Mouse (Mus musculus) adrenal gland, adult 2 months (tissue): ENCODE measurements around the gene Ifi27. TPM values are rescaled to one million over a fixed set of nuclear protein-coding genes. Genes with fewer than 3 reads are reported as not detected.
"Not testable (repeated sequence)": the region's sequence is repeated elsewhere in the genome, so short reads cannot be mapped to it uniquely, and the experiment has no call there.

Experiments
- DNase-seq: peaks from one replicate; pipeline ENCODE4 v3.0.0; 2021
- polyA plus RNA-seq: library from polyadenylated mRNA; depleted of rRNA; stranded (reverse); fragments of >200 nt; gene quantifications from 2 replicates; pipeline ENCODE4 v1.2.3, GENCODE M21; 2012; rRNA removed
- total RNA-seq, 2 experiments: library from RNA; stranded (reverse); gene quantifications; 2 replicates each; pipeline ENCODE4 v1.2.3; 2021

Gene Ifi27
- total and polyA plus RNA-seq, 3 experiments = 923 to 1,715 (median 1,459) TPM

DNA sequence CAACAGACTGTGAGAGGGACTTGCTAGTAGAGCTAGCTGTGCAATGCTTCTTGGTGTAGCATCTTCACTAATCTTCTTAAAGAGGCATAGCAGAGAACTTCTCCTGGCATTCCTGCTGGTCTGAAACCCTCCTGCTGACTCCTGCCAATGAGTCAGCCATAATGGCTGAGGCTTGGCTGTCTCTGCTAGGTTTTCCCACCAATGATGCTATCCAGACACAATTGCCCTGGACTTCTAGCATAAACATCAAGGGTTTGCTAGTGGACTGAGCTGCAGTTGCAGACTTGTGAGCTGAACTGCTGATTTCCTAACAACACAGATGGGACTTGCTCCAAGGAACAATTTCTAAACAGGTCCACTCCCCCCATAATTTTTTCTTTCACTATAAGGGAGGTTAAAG lies 19.4 kb downstream of the Ifi27 start:
- DNase-seq = no peak

GRCm38 (mm10) chr12:103456727-103457126 lies 22.7 kb downstream of the Ifi27 start:
- DNase-seq = not testable (repeated sequence)

- no peak for DNase-seq
Observed at GRCm38 (mm10) chr12:103457140-103457539, 23.1 kb downstream of the Ifi27 start, which contains the start of gene Ifi27l2b. Gene Ifi27l2b, minus strand, starts transcription at chr12:103457223.

DNA sequence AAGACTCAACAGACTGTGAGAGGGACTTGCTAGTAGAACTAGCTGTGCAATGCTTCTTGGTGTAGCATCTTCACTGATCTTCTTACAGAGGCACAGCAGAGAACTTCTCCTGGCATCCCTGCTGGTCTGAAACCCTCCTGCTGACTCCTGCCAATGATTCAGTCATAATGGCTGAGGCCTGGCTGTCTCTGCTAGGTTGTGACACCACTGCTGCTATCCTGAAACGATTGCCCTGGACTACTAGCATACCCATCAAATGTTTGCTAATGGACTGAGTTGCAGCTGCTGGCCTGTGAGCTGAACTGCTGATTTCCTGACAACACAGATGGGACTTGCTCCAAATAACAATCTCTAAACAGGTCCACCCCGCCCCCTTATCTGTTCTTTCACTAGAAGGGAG lies 40.5 kb downstream of the Ifi27 start:
- peak; percentile 24 for DNase-seq

DNA sequence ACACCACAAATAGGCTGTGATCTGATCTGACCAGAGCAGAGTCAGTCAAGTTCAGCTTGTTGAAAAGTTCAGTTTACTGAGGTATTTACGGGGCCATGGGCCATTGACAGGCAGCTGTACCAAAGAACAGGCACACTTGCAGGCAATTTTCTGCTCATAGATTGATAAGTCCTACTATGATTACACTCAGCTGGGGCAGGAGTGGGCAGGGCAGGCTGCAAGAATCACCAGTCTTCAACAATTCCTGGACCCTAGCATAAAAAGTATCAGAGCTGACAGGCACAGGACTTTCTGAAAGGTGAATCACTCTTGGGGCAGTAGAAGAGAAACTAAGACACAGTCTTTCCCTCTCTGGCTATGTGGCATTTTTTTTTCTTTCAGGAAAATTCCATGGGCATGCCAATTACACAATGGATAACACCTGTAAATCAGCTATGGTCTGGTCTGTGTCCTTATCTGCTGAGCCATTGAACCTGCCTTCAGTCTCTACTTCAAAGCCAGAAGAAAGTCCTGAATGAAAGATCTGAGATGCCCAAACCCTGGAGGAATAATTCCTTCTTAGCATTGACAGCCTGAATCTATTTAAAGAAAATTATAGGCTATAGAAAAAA lies 42.9 kb downstream of the Ifi27 start:
- peak; percentile 1 for DNase-seq

DNA sequence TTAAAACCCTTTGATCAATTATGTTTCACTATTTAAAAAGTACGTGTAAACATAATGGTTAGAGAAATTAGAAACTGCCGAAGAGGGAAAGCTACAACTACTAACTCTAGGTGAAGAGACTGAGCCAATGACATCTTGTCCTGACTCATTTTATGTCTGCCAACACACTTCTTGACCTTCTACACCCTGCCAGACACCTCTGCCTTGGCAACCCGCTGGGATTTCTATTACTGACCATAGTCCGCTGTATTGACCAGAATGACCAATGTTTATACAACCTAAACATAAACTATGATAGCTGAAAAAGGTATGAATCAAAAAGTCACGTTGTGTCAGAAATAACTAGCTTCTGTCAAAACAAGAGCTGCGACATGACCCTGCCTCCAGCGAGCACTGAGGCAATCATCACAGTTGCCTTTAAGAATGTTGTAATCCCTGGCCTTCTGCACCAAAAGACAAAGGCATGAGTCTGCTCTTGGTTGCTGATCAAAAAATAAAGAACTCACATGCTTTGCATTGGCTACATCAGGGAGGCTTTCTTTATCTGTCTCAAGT lies 43.5 kb downstream of the Ifi27 start:
- DNase-seq = peak; percentile 43

- DNase-seq = peak; percentile 36
Observed at GRCm38 (mm10) chr12:103481671-103482070, 47.7 kb downstream of the Ifi27 start.

- peak; percentile 34 for DNase-seq
Observed at GRCm38 (mm10) chr12:103482781-103483180, 48.8 kb downstream of the Ifi27 start.

DNA sequence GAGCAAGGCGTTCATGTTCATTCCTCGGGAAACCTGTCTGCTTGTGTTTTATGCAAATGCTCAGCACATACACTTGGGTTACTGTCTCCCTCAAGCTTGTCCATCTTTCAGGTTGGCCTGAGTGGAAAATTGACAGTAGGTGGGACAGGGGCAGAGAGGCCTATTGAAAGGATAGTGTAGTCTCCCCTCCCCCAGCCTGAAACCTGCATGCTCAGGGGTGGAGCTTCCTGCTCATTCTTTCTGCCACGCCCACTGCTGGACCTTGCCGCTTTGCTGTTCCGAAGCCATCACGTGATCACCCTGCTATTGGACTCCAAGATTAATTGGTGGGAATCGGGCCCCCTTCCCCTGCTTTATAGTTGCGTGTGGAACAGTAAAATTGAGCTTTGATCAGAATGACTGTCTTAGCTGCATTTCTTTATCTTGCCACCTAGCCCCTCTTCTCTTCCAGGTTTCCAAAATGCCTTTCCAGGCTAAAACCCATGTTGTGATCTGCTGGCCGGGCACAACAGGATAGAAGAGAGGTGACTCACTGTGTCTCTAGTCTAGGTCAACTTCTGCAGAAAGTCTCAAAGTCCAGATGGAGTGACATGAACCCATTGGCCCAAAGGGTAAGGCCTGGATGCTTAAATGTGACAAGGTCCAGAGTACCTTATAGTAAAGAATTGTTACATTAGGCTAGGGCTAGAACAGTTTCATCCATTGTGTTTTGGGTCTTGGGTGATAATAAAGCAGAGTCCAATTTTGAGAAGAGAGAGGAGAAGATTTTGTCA lies 50.4 kb downstream of the Ifi27 start:
- not testable (repeated sequence) for DNase-seq

DNA sequence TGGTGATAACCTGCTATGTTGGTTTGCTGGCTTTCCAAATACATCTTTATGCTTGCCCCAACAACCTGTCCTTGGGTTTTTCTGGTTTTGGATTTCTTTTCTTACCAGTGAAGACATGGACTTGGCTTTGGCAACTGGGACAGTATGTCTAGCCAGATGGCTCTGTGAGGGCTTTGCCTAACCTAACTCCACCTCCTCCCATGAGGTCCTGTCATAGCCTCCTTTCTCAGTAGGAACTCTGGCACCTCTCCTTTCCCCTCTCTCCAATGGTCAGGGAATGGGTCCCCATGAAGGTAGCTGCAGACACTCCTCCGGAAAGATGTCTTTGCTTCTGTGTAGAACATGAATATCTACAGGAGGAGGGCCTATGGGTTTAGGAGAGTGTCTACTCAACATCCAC lies 52.7 kb downstream of the Ifi27 start:
- DNase-seq = peak; percentile 26

DNA sequence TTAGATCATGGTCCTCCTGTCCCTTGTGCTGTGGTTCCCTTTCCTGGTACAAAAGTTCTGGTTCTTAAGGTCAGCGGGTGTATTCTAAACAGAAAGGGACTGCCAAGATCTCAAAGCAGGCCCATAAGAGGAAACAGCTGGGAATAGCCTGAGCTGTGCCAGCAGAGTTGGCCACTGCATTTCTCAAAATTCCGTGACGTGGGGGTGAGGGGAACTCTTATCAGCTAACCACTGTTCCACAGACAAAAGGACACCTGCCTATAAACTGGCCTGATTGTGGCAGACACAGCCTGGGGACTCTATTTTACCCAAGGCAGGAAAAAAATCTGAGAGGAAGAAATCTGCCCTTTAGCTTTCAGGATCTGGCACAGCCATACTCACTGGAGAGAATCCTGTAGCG lies 53.3 kb downstream of the Ifi27 start:
- DNase-seq = peak; percentile 30

DNA sequence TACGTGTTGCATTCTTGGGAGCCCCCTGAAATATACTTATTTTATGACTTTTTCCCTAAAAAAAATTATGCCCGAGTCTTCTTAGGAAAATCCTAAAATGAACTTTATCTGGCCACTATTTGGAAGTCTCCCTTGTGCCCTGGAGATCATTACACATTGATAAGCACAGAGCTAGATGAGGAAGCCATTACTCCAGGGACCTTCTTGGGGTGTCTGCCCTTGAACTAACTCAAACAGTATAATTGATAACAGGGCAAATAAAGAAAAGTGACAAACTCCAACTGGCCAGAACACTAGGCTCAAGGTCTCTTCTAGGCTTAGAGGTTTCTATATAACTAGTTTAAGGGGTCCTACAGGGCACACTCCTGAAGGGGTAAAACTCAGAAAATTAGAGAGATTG lies 53.7 kb downstream of the Ifi27 start:
- no peak for DNase-seq

Other genes with a start within 250 kb of the Ifi27 start
- gene Prima1, start 192.1 kb upstream of the Ifi27 start, total RNA-seq = 1 to 10 TPM in 1 of 2 experiments, under 1 TPM in 1; 0.75 to 2.9 TPM
- 1.1 and 2.2 TPM in 2 replicates for gene Prima1, start 192.1 kb upstream of the Ifi27 start, polyA plus RNA-seq
- gene Fam181a, start 123.2 kb upstream of the Ifi27 start, total RNA-seq = not detected
- gene Fam181a, start 123.2 kb upstream of the Ifi27 start, polyA plus RNA-seq = 0.22 TPM in 1 of 2 replicates, not detected in the other
- 1 to 10 TPM; 1.2 to 2.0 TPM for gene Asb2, start 78.2 kb upstream of the Ifi27 start, total RNA-seq
- 6.3 and 8.2 TPM in 2 replicates for gene Asb2, start 78.2 kb upstream of the Ifi27 start, polyA plus RNA-seq
- gene Otub2, start 45.5 kb upstream of the Ifi27 start, total RNA-seq = 1 to 10 TPM; 3.0 to 3.8 TPM
- 2.6 and 3.3 TPM in 2 replicates for gene Otub2, start 45.5 kb upstream of the Ifi27 start, polyA plus RNA-seq
- 1 to 10 TPM in 1 of 2 experiments, under 1 TPM in 1; 0.98 to 2.2 TPM for gene 9330161L09Rik, start 26.4 kb upstream of the Ifi27 start, total RNA-seq
- gene 9330161L09Rik, start 26.4 kb upstream of the Ifi27 start, polyA plus RNA-seq = 0.39 and 0.70 TPM in 2 replicates
- gene Ddx24, start 8.4 kb upstream of the Ifi27 start, total RNA-seq = 100 to 1,000 TPM; 116 to 132 TPM
- gene Ddx24, start 8.4 kb upstream of the Ifi27 start, polyA plus RNA-seq = 29.0 and 38.9 TPM in 2 replicates
- gene Ifi27l2a, start 9.5 kb downstream of the Ifi27 start, total RNA-seq = 1,000 to 10,000 TPM in 1 of 2 experiments, 100 to 1,000 TPM in 1; 340 to 1,466 TPM
- gene Ifi27l2a, start 9.5 kb downstream of the Ifi27 start, polyA plus RNA-seq = 539 and 2,543 TPM in 2 replicates
- not detected for gene Ifi27l2b, start 23.0 kb downstream of the Ifi27 start, total RNA-seq
- not detected in 2 replicates for gene Ifi27l2b, start 23.0 kb downstream of the Ifi27 start, polyA plus RNA-seq
- gene Ppp4r4, start 98.1 kb downstream of the Ifi27 start, total RNA-seq = 1 to 10 TPM; 2.9 to 4.8 TPM
- 0.98 and 2.1 TPM in 2 replicates for gene Ppp4r4, start 98.1 kb downstream of the Ifi27 start, polyA plus RNA-seq
- gene Serpina10, start 197.2 kb downstream of the Ifi27 start, total RNA-seq = under 1 TPM in 1 of 2 experiments, not detected in 1; 0.46 TPM
- gene Serpina10, start 197.2 kb downstream of the Ifi27 start, polyA plus RNA-seq = not detected in 2 replicates
- 1 to 10 TPM; 1.7 to 5.4 TPM for gene Serpina6, start 223.0 kb downstream of the Ifi27 start, total RNA-seq
- gene Serpina6, start 223.0 kb downstream of the Ifi27 start, polyA plus RNA-seq = 0.27 and 1.3 TPM in 2 replicates
- gene Serpina16, start 241.9 kb downstream of the Ifi27 start, total RNA-seq = not detected
- 0.10 TPM in 1 of 2 replicates, not detected in the other for gene Serpina16, start 241.9 kb downstream of the Ifi27 start, polyA plus RNA-seq